Mouse (Mus musculus): Measurements from ENCODE around the gene Mip. TPM values are rescaled to one million over a fixed set of nuclear protein-coding genes. Genes with fewer than 3 reads are reported as not detected.
"Not testable (repeated sequence)": the region's sequence is repeated elsewhere in the genome, so short reads cannot be mapped to it uniquely, and the experiment has no call there.

The Mip gene
- polyA plus RNA-seq, 1 experiment from 2014 or later = 0.24 TPM

GRCm38 (mm10) chr10:128253677-128254255 is 28.1 kb downstream of the Mip start, which contains the start of gene Apon:
Gene Apon (plus strand): TSS chr10:128254096.
- H3K4me2 ChIP-seq (ENCODE audit: low read length) = no peak within 1 kb of the TSS
- H3K27me3 ChIP-seq (replicated peaks; ENCODE audit: control insufficient read depth, insufficient read depth, low read length) = no peaks in the 10 kb centered on the region
- peaks cover 23% of the 10 kb centered on the region for H3K36me3 ChIP-seq (ENCODE audit: control insufficient read depth, insufficient read depth, low read length)
- no peaks in the 10 kb centered on the region for H3K9me3 ChIP-seq (ENCODE audit: control insufficient read depth, low read length)
- no peak for ATAC-seq
- WGBS = 86% methylated on average over 4 of the region's 4 CpGs
- H3K4me1 ChIP-seq (ENCODE audit: control insufficient read depth, insufficient read depth, low read depth, low read length) = no peaks in the 10 kb centered on the region
- H3K9ac ChIP-seq (ENCODE audit: low read depth, low read length) = no peak within 1 kb of the TSS
- H3K4me3 ChIP-seq (ENCODE audit: low read length) = no peak within 1 kb of the TSS
- H3K27ac ChIP-seq (ENCODE audit: low read depth, low read length) = no peak within 1 kb of the TSS

GRCm38 (mm10) chr10:128255925-128256324 is 30.3 kb downstream of the Mip start:
- WGBS = 92% methylated on average over 8 of the region's 8 CpGs
- Histone ChIP-seq H3K27me3 (replicated peaks; ENCODE audit: control insufficient read depth, insufficient read depth, low read length) (no peaks in the 10 kb centered on the region), H3K9ac (ENCODE audit: low read depth, low read length) (no peak overlapping the region), H3K4me3 (ENCODE audit: low read length) (no peak overlapping the region), H3K9me3 (ENCODE audit: control insufficient read depth, low read length) (no peaks in the 10 kb centered on the region), H3K4me1 (ENCODE audit: control insufficient read depth, insufficient read depth, low read depth, low read length) (no peaks in the 10 kb centered on the region), H3K4me2 (ENCODE audit: low read length) (no peak overlapping the region), H3K36me3 (ENCODE audit: control insufficient read depth, insufficient read depth, low read length) (peaks cover 14% of the 10 kb centered on the region), H3K27ac (ENCODE audit: low read depth, low read length) (no peak overlapping the region)
- ATAC-seq = no peak

DNA sequence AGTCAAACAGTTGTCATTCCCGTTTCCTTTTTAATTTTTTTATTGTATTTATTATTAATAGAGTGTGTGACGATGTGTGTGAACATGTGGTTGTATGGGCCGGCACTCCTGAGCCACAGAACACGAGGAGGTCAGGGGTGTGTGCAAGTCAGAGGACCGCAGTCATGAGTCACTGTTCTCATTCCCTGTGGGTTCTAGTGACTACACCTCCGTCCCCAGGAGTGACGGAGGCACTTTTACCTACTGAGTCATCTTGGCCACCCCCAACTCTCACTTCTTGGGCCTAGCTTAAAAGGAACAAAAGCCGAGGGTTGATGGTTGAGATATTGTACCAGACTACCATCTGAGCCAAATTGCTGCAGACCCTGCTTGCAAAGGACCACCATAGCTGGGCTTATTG is 30.7 kb downstream of the Mip start:
- Histone ChIP-seq H3K9me3 (ENCODE audit: control insufficient read depth, low read length) (no peaks in the 10 kb centered on the region), H3K4me2 (ENCODE audit: low read length) (no peak overlapping the region), H3K36me3 (ENCODE audit: control insufficient read depth, insufficient read depth, low read length) (peaks cover 11% of the 10 kb centered on the region), H3K27ac (ENCODE audit: low read depth, low read length) (no peak overlapping the region), H3K27me3 (replicated peaks; ENCODE audit: control insufficient read depth, insufficient read depth, low read length) (no peaks in the 10 kb centered on the region), H3K4me1 (ENCODE audit: control insufficient read depth, insufficient read depth, low read depth, low read length) (no peaks in the 10 kb centered on the region), H3K9ac (ENCODE audit: low read depth, low read length) (no peak overlapping the region), H3K4me3 (ENCODE audit: low read length) (no peak overlapping the region)
- 92% methylated on average over 8 of the region's 8 CpGs for WGBS
- no peak for ATAC-seq

DNA sequence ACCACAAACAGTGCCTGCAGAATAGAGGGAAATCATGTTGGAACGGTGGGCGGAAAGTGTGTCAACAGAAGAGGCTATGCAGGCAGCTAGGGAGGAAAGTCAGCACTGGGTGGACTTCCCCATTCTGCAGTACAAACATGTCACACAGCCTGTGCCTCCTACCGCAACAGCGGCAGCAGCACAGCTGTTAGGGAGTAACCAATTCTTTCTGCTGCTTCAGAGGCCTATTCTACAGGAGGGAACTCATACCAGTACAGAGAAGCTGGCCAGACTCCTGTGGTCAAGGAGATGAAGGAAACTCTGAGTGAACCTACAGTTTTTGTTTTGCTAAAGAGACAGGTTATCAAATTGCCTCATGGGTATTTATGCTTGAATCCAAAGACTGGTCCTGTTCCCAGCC is 33.3 kb downstream of the Mip start:
- no peak overlapping the region for H3K27ac ChIP-seq (ENCODE audit: low read depth, low read length)
- H3K27me3 ChIP-seq (replicated peaks; ENCODE audit: control insufficient read depth, insufficient read depth, low read length) = no peaks in the 10 kb centered on the region
- H3K9me3 ChIP-seq (ENCODE audit: control insufficient read depth, low read length) = no peaks in the 10 kb centered on the region
- no peaks in the 10 kb centered on the region for H3K36me3 ChIP-seq (ENCODE audit: control insufficient read depth, insufficient read depth, low read length)
- ATAC-seq = no peak
- no peaks in the 10 kb centered on the region for H3K4me1 ChIP-seq (ENCODE audit: control insufficient read depth, insufficient read depth, low read depth, low read length)
- H3K9ac ChIP-seq (ENCODE audit: low read depth, low read length) = no peak overlapping the region
- 78% methylated on average over 4 of the region's 4 CpGs for WGBS
- no peak overlapping the region for H3K4me2 ChIP-seq (ENCODE audit: low read length)
- no peak overlapping the region for H3K4me3 ChIP-seq (ENCODE audit: low read length)

DNA sequence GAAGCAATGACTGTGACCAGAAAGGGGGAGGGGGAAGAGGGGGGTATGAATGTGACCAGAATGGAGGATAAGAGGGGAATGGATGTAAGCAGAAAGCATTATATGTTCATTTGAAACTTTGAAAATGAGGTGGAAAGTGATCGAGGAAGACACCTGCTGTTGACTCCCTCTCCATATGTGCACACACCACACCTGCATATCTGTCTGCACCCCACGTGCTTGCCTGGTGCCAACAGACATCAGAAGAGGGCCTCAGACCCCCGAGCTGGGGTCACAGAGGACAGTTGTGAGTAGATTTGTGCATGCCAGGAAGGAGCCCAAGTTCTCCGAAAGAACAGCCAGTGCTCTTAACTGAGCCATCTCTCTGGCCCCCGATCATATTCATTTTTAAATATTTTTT is 34.3 kb downstream of the Mip start:
- 86% methylated on average over 5 of the region's 5 CpGs for WGBS
- Histone ChIP-seq H3K36me3 (ENCODE audit: control insufficient read depth, insufficient read depth, low read length) (no peaks in the 10 kb centered on the region), H3K27me3 (replicated peaks; ENCODE audit: control insufficient read depth, insufficient read depth, low read length) (no peaks in the 10 kb centered on the region), H3K4me3 (ENCODE audit: low read length) (no peak overlapping the region), H3K9ac (ENCODE audit: low read depth, low read length) (no peak overlapping the region), H3K27ac (ENCODE audit: low read depth, low read length) (no peak overlapping the region), H3K9me3 (ENCODE audit: control insufficient read depth, low read length) (no peaks in the 10 kb centered on the region), H3K4me2 (ENCODE audit: low read length) (no peak overlapping the region), H3K4me1 (ENCODE audit: control insufficient read depth, insufficient read depth, low read depth, low read length) (no peaks in the 10 kb centered on the region)
- ATAC-seq = no peak

- H3K4me1 ChIP-seq (ENCODE audit: control insufficient read depth, insufficient read depth, low read depth, low read length); ATAC-seq; H3K4me3 ChIP-seq (ENCODE audit: low read length); H3K27me3 ChIP-seq (replicated peaks; ENCODE audit: control insufficient read depth, insufficient read depth, low read length); H3K4me2 ChIP-seq (ENCODE audit: low read length); H3K9ac ChIP-seq (ENCODE audit: low read depth, low read length); H3K36me3 ChIP-seq (ENCODE audit: control insufficient read depth, insufficient read depth, low read length); H3K9me3 ChIP-seq (ENCODE audit: control insufficient read depth, low read length); H3K27ac ChIP-seq (ENCODE audit: low read depth, low read length): not testable (repeated sequence)
- WGBS = 85% methylated on average over 7 of the region's 7 CpGs
Observed at GRCm38 (mm10) chr10:128260376-128260775, 34.7 kb downstream of the Mip start.

- ATAC-seq = no peak
- no peak overlapping the region for H3K9ac ChIP-seq (ENCODE audit: low read depth, low read length)
- H3K4me1 ChIP-seq (ENCODE audit: control insufficient read depth, insufficient read depth, low read depth, low read length) = no peaks in the 10 kb centered on the region
- no peak overlapping the region for H3K4me2 ChIP-seq (ENCODE audit: low read length)
- no peaks in the 10 kb centered on the region for H3K36me3 ChIP-seq (ENCODE audit: control insufficient read depth, insufficient read depth, low read length)
- H3K27ac ChIP-seq (ENCODE audit: low read depth, low read length) = no peak overlapping the region
- H3K9me3 ChIP-seq (ENCODE audit: control insufficient read depth, low read length) = no peaks in the 10 kb centered on the region
- WGBS = 83% methylated on average over 22 of the region's 22 CpGs
- no peaks in the 10 kb centered on the region for H3K27me3 ChIP-seq (replicated peaks; ENCODE audit: control insufficient read depth, insufficient read depth, low read length)
- no peak overlapping the region for H3K4me3 ChIP-seq (ENCODE audit: low read length)
Observed at GRCm38 (mm10) chr10:128262300-128262699, 36.7 kb downstream of the Mip start.

DNA sequence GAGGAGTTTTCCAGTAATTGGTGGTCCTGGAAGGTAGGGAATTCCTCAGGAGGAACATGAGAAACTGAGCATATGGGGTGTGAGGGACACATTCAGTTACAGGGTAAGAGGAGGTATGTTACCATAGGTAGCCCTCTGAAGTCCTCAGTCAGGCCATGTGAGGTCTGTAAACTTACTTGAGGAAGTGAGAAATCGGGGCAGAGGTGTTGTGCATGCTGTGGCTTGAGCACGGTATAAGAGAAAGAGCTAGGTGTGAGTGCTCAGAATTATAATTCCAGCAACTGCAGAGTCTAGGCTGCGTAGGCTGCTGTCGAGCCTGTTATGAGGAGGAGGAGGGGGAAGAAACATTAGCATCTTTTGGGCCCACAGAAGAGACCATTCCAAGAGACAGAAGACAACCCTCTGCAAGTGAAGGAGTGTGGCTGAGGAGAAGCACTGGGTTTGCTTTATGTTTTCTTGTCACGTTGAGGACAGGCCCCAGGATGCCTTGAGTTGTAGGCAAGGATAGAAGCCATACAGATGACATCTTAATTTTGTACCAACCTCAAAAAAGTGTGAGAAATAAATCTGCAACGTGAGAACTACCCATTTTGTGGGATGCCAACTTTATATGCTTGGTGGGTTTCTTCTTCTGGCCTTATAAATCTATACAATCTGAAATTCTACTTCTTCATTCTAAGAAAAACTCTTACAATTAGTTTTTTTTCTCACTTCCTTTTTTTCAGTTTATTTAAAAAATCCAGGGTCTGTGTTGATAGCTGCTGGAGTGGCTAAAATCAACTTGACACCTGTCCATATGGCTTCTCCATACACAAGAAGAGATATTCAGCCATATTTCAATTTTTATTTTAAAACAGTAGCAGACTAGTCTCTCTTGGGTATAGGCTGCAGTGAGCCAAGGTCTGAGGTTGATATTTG is 38.0 kb downstream of the Mip start:
- no peak overlapping the region for H3K4me3 ChIP-seq (ENCODE audit: low read length)
- no peak for ATAC-seq
- no peaks in the 10 kb centered on the region for H3K9me3 ChIP-seq (ENCODE audit: control insufficient read depth, low read length)
- H3K9ac ChIP-seq (ENCODE audit: low read depth, low read length) = no peak overlapping the region
- whole genome bisulfite sequencing = 77% methylated on average over 6 of the region's 6 CpGs
- no peaks in the 10 kb centered on the region for H3K27me3 ChIP-seq (replicated peaks; ENCODE audit: control insufficient read depth, insufficient read depth, low read length)
- no peaks in the 10 kb centered on the region for H3K36me3 ChIP-seq (ENCODE audit: control insufficient read depth, insufficient read depth, low read length)
- H3K27ac ChIP-seq (ENCODE audit: low read depth, low read length) = no peak overlapping the region
- H3K4me2 ChIP-seq (ENCODE audit: low read length) = no peak overlapping the region
- no peaks in the 10 kb centered on the region for H3K4me1 ChIP-seq (ENCODE audit: control insufficient read depth, insufficient read depth, low read depth, low read length)

DNA sequence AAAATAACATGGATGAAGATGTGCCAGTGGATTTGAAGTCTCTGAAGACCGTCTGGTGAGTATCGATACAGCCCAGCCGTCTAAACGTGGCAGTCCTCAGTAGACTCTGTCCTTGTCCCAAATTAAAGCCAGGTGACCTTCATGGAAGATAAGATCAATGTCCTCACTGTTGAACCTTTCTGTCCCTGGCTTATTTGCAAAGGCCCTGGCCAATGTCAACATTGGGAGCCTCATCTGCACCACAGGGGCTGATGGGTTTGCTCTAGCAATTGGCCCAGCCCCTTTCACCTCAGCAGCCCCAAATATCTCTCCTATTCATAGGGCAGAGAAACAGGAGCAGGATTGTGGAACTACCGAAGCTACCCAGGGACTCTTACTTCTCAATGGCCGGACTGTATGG is 42.7 kb downstream of the Mip start, which contains the start of gene Apof:
Gene Apof (plus strand): TSS at position 301 of the 400 bp plus-strand sequence.
- no peak for ATAC-seq

More for the DNA sequence above, 42.7 kb downstream of the Mip start, which contains the start of gene Apof:
- H3K36me3 ChIP-seq (ENCODE audit: control insufficient read depth, insufficient read depth, low read length) = no peaks in the 10 kb centered on the region
- H3K9me3 ChIP-seq (ENCODE audit: control insufficient read depth, low read length) = no peaks in the 10 kb centered on the region
- H3K4me2 ChIP-seq (ENCODE audit: low read length) = no peak within 1 kb of the TSS
- WGBS = 85% methylated on average over 6 of the region's 6 CpGs
- peaks cover 4% of the 10 kb centered on the region; the same call in 1 of the 2 replicates for H3K4me1 ChIP-seq (ENCODE audit: control insufficient read depth, insufficient read depth, low read depth, low read length)
- H3K27ac ChIP-seq (ENCODE audit: low read depth, low read length) = no peak within 1 kb of the TSS
- H3K27me3 ChIP-seq (replicated peaks; ENCODE audit: control insufficient read depth, insufficient read depth, low read length) = no peaks in the 10 kb centered on the region
- H3K4me3 ChIP-seq (ENCODE audit: low read length) = no peak within 1 kb of the TSS
- H3K9ac ChIP-seq (ENCODE audit: low read depth, low read length) = no peak within 1 kb of the TSS

Data from hindbrain, embryonic 16.5 days (tissue).